Mouse (Mus musculus): ENCODE results near the gene Fgf3. TPM values are rescaled to one million over a fixed set of nuclear protein-coding genes. Genes with fewer than 3 reads are reported as not detected.
"Not testable (repeated sequence)": the region's sequence is repeated elsewhere in the genome, so short reads cannot be mapped to it uniquely, and the experiment has no call there.

Gene Fgf3
- total RNA-seq, 4 experiments from 2014 or later: 0.67 to 2.8 (median 2.0) TPM

DNA sequence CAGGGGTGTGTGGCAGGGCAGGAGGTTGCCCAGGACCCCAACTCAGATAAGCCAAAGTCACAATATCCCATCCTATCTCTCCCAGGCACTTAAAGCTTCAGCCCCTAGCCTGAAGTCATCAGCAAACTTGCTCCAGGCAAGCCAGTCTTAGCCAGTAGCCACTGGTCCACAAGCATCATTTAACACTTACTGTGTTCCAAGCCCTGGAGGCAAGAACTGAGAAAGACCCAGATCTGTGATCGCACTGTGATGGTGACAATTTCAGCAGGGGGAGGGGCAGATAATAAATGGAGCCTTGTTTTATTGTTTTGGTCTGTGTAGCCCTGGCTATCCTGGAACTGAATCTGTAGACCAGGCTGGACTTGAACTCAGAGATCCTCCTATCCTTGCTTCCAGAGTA, 20.8 kb downstream of the Fgf3 start:
- DNase-seq: no peak

DNA sequence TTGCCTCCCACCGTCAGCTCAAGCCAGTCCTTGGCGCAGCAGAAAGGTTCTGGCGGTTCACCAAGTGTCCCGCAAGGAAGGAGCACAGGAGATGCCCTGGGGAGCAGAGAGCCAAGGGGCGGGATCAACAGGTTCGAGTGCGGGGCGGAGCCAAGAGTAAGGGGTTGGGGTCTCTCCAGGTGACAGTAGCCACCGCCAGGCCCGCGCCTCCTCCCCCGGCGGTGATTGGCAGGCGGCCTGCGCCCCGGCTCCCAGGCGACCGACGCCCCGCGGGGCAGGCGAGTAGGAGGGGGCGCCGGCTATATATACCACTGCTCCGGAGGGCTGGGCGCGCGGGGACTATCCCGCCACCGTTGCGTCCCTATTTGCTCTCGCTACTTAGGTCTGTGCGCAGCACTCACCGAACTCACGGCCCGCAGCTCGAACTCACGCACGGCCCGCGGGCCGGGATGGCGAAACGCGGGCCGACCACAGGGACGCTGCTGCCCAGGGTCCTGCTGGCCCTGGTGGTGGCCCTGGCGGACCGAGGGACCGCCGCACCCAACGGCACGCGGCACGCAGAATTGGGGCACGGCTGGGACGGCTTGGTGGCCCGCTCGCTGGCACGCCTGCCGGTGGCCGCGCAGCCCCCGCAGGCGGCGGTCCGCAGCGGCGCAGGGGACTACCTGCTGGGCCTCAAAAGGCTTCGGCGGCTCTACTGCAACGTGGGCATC, 23.3 kb downstream of the Fgf3 start:
- DNase-seq: no peak

DNA sequence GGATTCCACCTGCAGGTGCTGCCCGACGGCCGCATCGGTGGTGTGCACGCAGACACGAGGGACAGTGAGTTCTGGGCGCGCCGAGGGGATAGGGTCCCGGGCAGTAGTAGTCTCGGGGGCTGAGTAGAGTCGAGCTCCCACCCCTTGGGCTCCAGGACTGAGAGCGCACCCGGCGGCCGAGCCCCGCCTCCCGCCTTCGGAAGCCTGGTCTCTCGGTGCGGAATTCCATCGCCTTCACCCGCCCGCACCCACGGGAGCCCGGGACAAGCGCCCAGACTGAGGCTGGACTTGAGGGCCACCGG, 23.8 kb downstream of the Fgf3 start:
- DNase-seq: no peak

DNA sequence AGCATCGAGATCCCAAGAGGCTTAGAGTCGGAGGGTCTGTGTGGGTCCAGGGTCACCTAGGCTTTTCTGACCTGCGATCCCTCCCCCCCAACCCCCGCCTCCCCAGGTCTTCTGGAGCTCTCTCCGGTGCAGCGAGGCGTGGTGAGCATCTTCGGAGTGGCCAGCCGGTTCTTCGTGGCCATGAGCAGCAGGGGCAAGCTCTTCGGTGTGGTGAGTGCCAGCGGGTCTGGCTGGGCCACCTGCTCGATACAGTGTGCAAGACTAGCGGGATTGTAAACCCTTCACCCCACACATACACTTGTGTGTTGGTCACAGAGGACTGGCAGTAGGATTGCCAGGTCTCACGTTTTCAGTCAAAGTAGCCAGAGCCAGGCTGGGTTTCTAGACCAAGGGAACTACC, 24.2 kb downstream of the Fgf3 start:
- DNase-seq: no peak

DNA sequence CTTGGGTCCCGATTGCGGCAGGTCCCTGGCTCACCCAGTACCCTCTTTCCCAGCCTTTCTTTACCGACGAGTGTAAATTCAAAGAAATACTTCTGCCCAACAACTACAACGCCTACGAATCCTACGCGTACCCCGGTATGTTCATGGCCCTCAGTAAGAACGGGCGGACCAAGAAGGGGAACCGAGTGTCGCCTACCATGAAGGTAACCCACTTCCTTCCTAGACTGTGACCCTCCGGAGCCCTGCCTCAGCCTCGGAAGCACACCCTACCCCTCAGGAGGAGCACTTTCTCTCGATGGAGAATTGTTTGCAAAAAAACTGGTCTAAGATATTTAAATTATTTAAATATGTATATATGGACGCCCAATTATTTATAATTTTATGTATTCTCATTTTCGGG, 24.8 kb downstream of the Fgf3 start:
- no peak for DNase-seq

DNA sequence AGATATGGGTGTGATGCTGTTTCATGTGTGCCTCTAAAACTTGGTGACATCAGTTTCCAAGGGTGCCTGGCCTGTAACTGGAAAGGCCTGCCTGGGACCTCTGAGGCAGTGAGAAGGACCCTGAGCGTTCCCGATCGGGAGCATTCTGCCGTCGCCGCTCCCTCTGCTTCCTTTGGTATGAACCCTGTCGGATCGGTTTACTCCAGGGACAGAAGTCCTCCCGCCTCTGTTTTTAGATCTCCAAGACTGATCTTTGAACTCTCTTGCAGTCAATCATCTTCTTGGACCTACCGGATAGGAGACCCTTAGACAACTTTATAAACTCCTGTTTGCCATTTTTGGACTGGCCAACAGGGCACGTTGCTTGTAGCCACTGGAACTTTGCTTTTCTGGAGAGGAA, 25.3 kb downstream of the Fgf3 start:
- no peak for DNase-seq

DNA sequence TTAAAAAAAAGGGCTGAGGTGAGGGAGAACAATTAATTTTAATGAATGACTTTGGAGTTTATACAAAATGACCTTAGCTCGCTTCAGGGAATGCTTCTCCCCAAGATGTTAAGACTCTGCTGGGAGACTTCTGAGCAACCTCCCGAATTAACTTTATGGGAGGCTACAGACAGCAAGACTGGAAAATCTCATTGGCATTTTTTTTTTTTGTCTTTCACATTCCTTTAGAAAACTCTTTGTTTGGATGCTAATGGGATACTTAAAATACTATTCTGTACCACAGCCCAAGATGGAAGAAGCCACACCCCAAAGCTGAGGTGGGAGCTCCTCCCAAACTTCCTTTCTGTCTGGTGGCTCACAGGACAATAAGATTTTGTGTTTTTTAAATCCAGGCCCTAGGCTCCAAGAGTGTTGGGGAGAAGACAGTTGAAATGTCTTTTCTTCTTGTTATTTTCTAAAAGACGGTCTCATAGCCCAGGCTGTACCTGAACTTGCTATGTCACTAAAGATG, 26.3 kb downstream of the Fgf3 start:
- no peak for DNase-seq

DNA sequence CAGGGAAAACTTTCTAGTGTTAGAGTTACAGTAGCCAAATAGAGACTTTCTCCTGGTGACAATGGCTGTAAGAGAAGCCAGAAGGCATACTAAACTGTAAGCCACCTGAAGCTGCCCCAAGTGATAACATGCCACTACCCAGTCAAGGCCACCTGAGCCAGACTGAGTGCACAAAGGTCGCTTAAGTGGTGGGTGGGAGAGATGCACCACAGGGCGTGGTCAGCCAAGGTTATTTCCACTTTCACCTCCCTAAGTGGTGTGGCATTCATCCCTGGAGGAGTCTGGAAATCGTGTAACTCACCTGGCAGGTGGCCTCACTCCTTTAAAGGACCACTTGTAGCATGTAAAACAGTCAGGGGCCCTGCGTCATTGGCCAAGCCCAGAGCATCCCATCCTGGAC, 29.3 kb downstream of the Fgf3 start:
- no peak for DNase-seq

DNA sequence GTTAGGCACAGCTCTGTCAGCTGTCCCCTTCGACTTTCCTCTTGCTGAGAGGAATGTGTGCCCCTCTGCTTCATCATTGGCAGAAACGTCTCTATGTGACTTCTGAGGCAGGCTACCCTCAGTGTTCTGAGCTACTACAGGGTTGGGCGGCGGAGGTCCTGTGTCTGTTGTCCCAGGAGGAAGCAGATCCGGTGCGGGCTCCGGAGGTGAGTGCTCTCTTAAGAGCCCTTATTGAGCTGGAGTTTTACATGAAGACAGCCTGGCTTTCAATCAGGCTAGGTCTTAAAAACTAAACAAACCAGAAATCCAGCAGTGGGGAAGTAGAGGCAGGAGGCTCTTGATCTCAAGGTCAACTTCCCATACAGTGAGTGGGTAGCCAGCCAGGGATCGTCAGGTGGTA, 29.7 kb downstream of the Fgf3 start:
- DNase-seq: no peak

DNA sequence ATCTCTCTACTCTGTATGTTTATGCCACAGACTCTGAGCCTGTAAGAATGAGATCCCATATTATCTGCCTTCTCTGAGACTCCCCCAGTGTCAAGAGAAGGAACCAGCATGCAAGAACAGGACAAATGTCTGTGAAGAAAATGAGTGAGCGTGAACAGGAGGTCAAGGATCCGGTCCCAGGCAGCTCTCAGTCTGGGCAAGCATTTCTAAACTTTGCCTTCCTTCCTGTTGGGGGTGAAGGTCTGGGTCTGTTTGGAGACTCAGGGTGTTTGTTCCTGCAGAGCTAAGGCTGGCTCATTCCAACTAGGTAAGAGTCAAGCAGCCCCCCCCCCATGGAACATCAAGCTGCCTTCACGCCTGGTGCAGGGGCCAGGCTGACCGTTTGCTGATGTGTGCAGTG, 34.5 kb downstream of the Fgf3 start:
- DNase-seq: no peak

DNA sequence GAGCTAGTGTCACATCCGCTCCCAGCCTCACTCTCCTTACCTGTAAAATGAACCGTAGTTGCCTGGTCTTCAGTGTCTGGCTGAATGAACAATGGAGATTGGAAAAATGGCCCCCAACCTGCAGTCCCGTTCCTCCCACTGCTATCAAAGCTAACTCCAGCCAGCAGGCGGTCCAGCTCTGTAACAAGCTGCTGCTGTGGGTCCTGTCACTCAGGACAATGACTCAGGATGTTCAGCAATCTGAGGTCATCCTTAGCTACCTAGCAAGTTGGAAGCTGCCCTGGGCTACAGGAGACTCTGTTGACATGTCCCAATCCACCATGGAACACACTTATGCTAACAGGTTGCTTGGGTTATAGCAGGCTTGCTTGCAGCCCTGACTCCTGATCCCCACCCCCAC, 35.3 kb downstream of the Fgf3 start:
- DNase-seq: no peak

DNA sequence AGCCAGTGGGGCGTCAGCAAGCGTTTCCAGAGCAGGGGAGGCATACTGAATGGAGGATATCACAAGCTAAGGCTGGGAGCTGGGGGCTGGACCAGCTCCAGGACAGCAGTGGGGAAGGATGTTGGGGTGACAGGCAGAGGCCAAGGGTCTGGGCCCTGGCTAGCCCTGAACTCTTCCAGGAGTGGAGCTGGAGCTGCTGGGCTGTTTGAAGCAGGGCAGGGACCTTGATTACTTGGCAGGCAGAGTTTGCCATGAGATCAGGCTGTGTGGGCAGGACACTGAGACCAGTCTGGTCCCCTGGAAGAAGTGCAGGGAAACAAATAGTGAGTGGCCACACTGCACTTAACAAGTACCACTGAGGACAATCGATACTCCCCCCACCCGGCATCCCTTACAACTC, 36.3 kb downstream of the Fgf3 start:
- DNase-seq: peak; percentile 24

DNA sequence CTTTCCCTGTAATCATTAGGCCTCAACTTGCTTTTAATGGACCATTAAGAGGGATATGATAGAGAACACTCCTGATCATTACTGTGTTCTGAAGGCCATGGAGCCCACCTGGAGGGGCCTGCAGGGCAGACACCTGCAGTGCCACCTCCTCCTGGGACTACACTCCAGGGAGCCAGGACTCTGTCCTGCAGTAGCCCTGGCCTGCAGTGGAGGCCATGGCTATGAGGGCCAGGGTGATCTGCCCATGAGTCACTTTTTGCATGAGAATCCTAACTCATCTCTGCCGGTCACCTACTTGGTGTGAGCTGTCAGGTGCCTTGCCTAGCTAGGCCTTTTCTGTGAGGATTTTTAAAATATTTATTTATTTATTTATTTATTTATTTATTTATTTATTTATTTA, 40.5 kb downstream of the Fgf3 start:
- peak; percentile 47 for DNase-seq

DNA sequence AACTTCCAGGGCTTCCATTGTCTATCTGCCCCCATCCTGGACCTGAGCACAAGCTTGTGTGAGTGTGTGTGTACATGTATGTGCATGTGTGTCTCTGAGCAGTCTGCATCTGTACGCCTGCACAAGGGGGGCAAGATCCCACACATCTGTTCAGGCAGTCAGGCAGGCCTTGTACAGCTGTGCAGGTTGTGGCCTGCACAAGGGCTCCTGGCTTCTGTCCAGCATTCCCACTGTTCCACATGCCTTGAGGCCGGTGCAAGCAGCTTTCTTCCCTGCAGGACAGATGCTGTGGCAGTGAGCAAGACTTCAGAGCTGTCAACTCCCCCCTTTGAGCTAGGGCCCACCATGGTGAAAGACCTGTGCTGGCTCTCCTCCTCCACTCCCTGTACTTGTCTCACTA, 45.2 kb downstream of the Fgf3 start:
- DNase-seq: no peak

DNA sequence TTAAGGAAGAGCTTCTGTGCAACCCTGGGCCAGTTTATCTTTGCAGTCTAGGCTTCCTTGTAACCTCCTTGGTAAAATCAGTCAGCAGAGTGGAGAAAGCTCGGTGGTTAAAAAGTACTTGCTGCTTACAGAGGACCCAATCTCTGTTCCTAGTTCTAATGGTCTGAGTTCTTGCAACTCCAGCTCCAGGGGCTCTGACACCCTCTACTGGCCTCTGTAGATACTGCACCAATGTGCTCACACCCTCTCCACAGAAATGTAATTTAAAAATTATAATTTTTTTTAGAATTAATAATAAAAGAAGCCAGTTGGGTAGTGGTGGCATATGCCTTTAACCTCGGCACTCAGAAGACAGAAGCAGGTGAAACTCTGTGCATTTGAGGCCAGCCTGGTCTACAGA, 49.8 kb downstream of the Fgf3 start:
- no peak for DNase-seq

DNA sequence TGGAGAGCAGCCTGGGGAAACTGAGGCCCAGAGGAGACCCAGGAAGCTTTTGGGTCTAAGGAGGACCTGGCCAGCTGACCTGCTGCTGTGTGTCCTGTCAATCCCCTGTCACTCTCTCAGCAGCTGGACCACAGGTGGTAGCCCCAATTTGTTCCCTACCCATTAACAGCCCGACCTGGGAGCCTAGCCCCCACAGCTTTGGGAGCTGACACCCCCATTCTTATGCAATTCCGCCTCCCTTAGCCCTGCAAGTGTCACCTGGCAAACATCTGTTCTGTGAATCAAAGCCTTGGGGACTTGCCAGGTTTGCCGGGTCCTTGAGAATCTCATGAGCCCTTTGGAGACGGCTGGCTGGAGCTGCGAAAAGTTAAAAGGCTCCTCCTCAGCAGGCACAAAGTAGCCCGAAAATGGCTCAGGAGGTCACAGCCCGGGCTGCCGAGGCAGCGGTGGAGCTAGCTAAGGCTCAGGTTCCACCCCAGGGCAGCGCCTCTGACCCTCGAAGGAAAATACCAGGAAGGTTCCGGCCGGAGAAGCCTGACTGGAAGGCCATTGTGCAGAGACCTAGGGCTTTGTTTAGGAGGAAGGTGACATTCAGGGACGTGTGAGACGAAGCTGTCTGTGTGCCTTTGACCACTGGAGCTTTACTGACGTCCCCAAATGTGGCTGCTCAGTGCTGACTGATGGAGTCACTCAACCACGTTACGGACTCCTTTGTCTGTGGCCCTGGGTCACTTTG, 50.8 kb downstream of the Fgf3 start:
- peak; percentile 56 for DNase-seq

DNA sequence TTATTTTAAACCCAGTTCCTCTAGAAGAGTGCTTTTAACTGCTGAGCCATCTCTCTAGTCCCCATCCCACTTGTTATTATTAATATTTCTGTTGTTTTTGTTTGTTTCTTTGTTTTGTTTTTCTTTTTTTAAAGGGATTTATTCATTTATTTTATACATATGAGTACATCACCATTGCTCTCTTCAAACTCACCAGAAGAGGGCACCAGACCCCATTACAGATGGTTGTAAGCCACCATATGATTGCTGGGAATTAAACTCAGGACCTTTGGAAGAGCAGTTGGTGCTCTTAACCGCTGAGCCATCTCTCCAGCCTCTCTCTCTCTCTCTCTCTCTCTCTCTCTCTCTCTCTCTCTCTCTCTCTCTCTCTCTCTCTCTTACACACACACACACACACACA, 52.8 kb downstream of the Fgf3 start:
- not testable (repeated sequence) for DNase-seq

DNA sequence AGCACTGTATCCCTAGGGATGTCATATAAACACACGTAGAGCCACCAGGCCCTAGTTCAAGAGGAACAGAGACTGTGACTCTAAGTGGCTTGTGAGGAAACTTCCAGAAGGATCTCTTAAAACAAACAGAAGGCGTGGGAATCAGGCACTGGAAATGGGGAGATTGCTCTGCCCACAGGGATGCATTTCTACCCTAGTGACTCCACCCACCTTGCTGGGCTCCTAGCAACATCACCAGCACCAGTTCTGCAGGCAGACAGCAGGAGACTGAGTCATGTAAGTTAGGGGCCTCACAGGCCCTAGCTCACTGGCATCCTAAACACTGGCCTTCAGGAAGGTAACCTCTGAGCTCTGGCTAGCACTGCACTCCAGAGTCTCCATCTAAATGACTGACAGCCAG, 54.0 kb downstream of the Fgf3 start:
- DNase-seq: no peak

DNA sequence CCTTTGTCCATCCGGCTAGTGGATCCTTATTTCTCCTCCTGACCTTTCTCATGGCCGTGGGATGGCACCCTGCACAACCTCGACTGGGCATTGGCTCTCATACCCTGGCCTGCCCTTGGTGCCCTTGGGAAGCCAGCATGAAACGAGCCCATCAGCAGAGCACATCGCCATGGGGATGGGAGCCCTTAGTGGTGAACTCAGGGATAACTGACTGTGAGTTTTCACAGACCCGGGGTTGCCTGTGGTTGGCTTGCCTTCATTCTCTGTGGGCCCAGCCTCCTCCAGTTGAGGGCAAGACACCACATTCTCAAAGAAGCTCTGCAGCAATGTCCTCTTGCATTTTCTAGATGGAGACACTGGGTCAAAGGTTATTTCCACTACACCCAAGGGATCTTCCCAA, 54.4 kb downstream of the Fgf3 start:
- no peak for DNase-seq

Other genes with a start within 250 kb of the Fgf3 start
- 10 to 100 TPM; 21.7 to 34.5 (median 29.8) TPM for gene Ano1, start 86.1 kb upstream of the Fgf3 start, total RNA-seq (2022)
- gene Fgf4, start 9.3 kb downstream of the Fgf3 start, total RNA-seq (2022): not detected
- under 1 TPM in 3 of 4 experiments, not detected in 1; 0.31 to 0.46 (median 0.32) TPM for gene Fgf15, start 58.4 kb downstream of the Fgf3 start, total RNA-seq (2022)
- 10 to 100 TPM; 27.1 to 39.7 (median 31.2) TPM for gene LTO1, start 77.0 kb downstream of the Fgf3 start, total RNA-seq (2022)
- 100 to 1,000 TPM; 177 to 201 (median 190) TPM for gene Ccnd1, start 101.8 kb downstream of the Fgf3 start, total RNA-seq (2022)

All from adrenal gland, adult 8-10 months (tissue).